Mouse (Mus musculus) intestine, embryonic 14.5 days (tissue): ENCODE data around the gene Creld1. TPM values are rescaled to one million over a fixed set of nuclear protein-coding genes. Genes with fewer than 3 reads are reported as not detected.
A peak's percentile ranks its signal among the peaks of the same experiment; 100 is the strongest.

ENCODE experiments used
- ATAC-seq: fragments of 200-750 bp; cut with Nextera tagmentation; replicated peaks from 2 replicates; pipeline ENCODE4 v1.8.0; 2017; ENCODE audit warnings: low read depth, moderate number of reproducible peaks, moderate TSS enrichment, moderate library complexity; ENCODE audit not compliant: low FRiP score, low TSS enrichment
- DNase-seq: peaks from one replicate; pipeline ENCODE4 v3.0.0-alpha.2; 2018; ENCODE audit warnings: low spot score
- H3K27ac ChIP-seq: fragments of 300-500 bp; sonication (generic); 2 replicates; pipeline ENCODE4 v1.5.1; 2014; ENCODE audit warnings: low read depth, mild to moderate bottlenecking, control low read depth
- H3K27me3 ChIP-seq: fragments of 300-500 bp; sonication (generic); replicated peaks from 2 replicates; pipeline ENCODE4 v1.6.1; 2014; ENCODE audit warnings: low read length, control low read depth; ENCODE audit not compliant: control insufficient read depth, insufficient read depth
- H3K36me3 ChIP-seq: fragments of 300-500 bp; sonication (generic); 2 replicates; pipeline ENCODE4 v1.6.1; 2014; ENCODE audit warnings: low read length, control low read depth; ENCODE audit not compliant: control insufficient read depth, insufficient read depth
- H3K4me1 ChIP-seq: fragments of 300-500 bp; sonication (generic); replicated peaks from 2 replicates; pipeline ENCODE4 v1.6.1; 2014; ENCODE audit warnings: low read length, control low read depth, mixed read lengths; ENCODE audit not compliant: control insufficient read depth, insufficient read depth
- H3K4me2 ChIP-seq: fragments of 300-500 bp; sonication (generic); 2 replicates; pipeline ENCODE4 v1.6.1; 2014; ENCODE audit warnings: low read length
- H3K4me3 ChIP-seq: fragments of 300-500 bp; sonication (generic); 2 replicates; pipeline ENCODE4 v1.5.1; 2014; ENCODE audit warnings: low read depth, low read length, control low read depth, mixed read lengths
- H3K9ac ChIP-seq: fragments of 300-500 bp; sonication (generic); 2 replicates; pipeline ENCODE4 v1.6.1; 2014; ENCODE audit warnings: mild to moderate bottlenecking, low read length
- H3K9me3 ChIP-seq: fragments of 300-500 bp; sonication (generic); 2 replicates; pipeline ENCODE4 v1.6.1; 2016; ENCODE audit warnings: low read length, control low read depth; ENCODE audit not compliant: control insufficient read depth
- WGBS: fragments of 180-500 bp; shearing (Covaris S2); extraction: QIAGEN DNeasy Blood & Tissue Kit; methylation state at CpG from one replicate; pipeline ENCODE4 v1.1.7; 2014; 5-methylcytosine and 5-hydroxymethylcytosine counted together
- polyA plus RNA-seq: library from polyadenylated mRNA; unstranded; fragments of >200 nt; fragmentation: Nextera tagmentation; extraction: Ambion mirVana; gene quantifications from 2 replicates; pipeline ENCODE4 v1.2.1, GENCODE M21; 2014

Creld1 gene
- polyA plus RNA-seq, 1 experiment from 2014 or later, result 20.2 TPM

GRCm38 (mm10) chr6:113442087-113442441 lies 41.0 kb upstream of the Creld1 start:
- DNase-seq (no peak), ATAC-seq (peak; percentile 10; the same call in 1 of the 2 replicates)
- Histone ChIP-seq H3K4me2 (peak overlapping the region; percentile 92), H3K36me3 (peaks cover 5% of the 10 kb centered on the region), H3K9me3 (no peaks in the 10 kb centered on the region), H3K4me3 (peak overlapping the region; percentile 96), H3K4me1 (peaks cover 7% of the 10 kb centered on the region), H3K27me3 (no peaks in the 10 kb centered on the region), H3K9ac (peak overlapping the region; percentile 96), H3K27ac (0 out of 2 replicates have a peak overlapping the region, but pooled peaks have one; percentile 59)
- 40% methylated on average over 9 of the region's 9 CpGs for WGBS

DNA sequence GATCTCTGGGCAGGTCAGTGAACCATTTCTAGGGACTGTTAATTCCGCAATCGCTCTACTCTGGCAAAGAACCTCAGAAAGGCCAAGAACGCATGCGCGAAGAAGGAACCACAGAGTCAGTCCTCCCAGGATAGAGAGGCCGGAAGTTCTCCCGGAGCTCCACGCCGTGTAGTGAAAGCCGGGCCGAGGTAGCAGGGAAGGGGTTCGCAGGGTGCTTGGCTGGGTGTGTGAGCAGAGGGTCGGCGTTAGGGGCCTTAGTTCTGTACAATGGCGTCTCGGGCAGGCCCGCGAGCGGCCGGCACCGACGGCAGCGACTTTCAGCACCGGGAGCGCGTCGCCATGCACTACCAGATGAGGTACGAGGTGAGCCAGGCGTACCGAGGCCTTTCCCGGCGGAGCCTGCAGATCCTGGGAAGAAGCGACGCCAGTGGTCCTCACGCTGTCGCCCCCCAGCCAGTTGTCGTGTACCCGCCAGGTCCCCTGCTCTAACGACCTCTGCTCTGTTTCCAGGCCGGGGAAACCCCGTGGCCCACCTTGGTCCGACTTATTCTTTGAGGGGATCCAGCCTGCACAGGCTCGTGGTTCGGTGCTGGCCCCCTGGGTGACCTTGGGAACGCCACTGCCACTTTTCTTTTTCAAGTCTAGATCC lies 40.5 kb upstream of the Creld1 start, which contains the start of gene Jagn1:
TSS of gene Jagn1 (plus strand) at position 128 of the 649 bp plus-strand sequence.
- DNase-seq (peak; percentile 100), ATAC-seq (peak; percentile 88)
- H3K27me3 ChIP-seq, result no peaks in the 10 kb centered on the region
- H3K4me1 ChIP-seq, result peaks cover 7% of the 10 kb centered on the region
- peak within 1 kb of the TSS; percentile 96 for H3K4me3 ChIP-seq
- H3K27ac ChIP-seq, result peak within 1 kb of the TSS; percentile 59; the same call in 1 of the 2 replicates
- peaks cover 10% of the 10 kb centered on the region for H3K36me3 ChIP-seq
- no peaks in the 10 kb centered on the region for H3K9me3 ChIP-seq
- peak within 1 kb of the TSS; percentile 96 for H3K9ac ChIP-seq
- peak within 1 kb of the TSS; percentile 92 for H3K4me2 ChIP-seq
- under 1% methylated on average over 45 of the region's 45 CpGs for WGBS

- H3K4me2 ChIP-seq, result peak overlapping the region; percentile 92
- peaks cover 7% of the 10 kb centered on the region for H3K4me1 ChIP-seq
- no peaks in the 10 kb centered on the region for H3K9me3 ChIP-seq
- 49% methylated on average over 12 of the region's 12 CpGs for WGBS
- no peak for ATAC-seq
- no peak for DNase-seq
- peak overlapping the region; percentile 96 for H3K4me3 ChIP-seq
- no peaks in the 10 kb centered on the region for H3K27me3 ChIP-seq
- H3K9ac ChIP-seq, result peak overlapping the region; percentile 96
- 0 out of 2 replicates have a peak overlapping the region, but pooled peaks have one; percentile 59 for H3K27ac ChIP-seq
- peaks cover 15% of the 10 kb centered on the region for H3K36me3 ChIP-seq
Measured at GRCm38 (mm10) chr6:113443091-113443490, 40.0 kb upstream of the Creld1 start.

DNA sequence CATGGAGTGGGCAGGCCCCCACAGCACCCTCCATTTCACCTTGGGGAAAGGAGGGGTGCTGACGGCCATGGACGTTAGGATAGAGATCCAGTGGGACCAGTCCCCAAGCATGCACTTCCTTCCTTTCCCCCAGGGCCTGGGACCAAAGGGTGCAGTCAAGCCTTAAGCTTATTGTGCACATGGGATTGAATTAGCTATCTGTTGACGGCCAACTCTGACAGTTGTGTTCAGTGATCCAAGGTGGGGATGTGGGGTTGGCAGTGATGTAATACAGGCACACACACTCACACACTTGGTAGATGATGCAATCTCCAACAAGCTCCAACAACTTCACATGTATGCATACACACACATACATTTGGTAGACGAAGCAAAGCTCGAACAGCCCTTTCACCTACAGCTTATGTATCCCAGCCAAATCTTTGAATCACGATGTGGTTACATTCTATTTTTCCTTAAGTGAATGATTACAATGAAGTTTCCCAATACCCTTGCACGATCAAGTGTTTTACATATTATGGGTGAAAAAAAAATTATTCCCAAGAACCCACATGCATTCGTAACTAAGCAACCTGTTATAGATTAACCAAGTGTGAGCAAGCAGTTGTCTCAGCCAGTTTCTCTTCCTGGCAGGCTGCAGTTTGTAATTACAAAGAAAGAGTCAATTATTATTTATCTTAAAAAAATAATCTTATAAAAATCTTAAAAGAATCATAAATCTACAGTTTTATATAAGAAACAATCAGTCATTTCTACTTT lies 38.7 kb upstream of the Creld1 start:
- no peaks in the 10 kb centered on the region for H3K9me3 ChIP-seq
- peaks cover 7% of the 10 kb centered on the region for H3K4me1 ChIP-seq
- H3K4me3 ChIP-seq, result no peak overlapping the region
- DNase-seq (no peak), ATAC-seq (no peak)
- H3K4me2 ChIP-seq, result no peak overlapping the region
- no peaks in the 10 kb centered on the region for H3K27me3 ChIP-seq
- WGBS, result 79% methylated on average over 6 of the region's 8 CpGs
- no peak overlapping the region for H3K27ac ChIP-seq
- no peak overlapping the region for H3K9ac ChIP-seq
- H3K36me3 ChIP-seq, result peaks cover 25% of the 10 kb centered on the region

DNA sequence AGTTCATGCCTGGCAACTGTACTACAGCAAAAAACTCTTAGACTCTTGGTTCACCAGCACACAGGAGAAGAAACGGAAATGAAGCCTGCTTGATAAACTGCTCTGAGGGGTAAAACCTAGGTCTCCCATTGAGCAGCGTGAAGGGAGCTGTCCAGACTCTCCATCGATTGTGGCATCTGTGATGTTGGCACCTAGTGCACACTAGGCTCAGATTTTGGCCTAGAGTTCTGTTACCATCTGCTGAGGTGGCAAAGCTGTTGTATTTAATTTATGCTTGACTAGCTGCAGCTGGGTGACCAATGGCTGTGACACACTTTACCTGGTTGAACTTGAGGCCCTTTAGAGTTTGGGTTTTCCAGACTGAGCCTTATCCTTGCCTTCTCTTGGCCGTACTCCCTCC lies 35.5 kb upstream of the Creld1 start:
- Histone ChIP-seq H3K9me3 (no peaks in the 10 kb centered on the region), H3K9ac (no peak overlapping the region), H3K4me1 (peaks cover 7% of the 10 kb centered on the region), H3K4me3 (no peak overlapping the region), H3K27ac (no peak overlapping the region), H3K36me3 (peaks cover 25% of the 10 kb centered on the region), H3K4me2 (no peak overlapping the region), H3K27me3 (no peaks in the 10 kb centered on the region)
- DNase-seq (no peak), ATAC-seq (no peak)
- 88% methylated on average over 4 of the region's 4 CpGs for WGBS

- WGBS, result 78% methylated on average over 2 of the region's 2 CpGs
- Histone ChIP-seq H3K9me3 (no peaks in the 10 kb centered on the region), H3K4me2 (no peak overlapping the region), H3K36me3 (peaks cover 22% of the 10 kb centered on the region), H3K27me3 (no peaks in the 10 kb centered on the region), H3K27ac (no peak overlapping the region), H3K4me1 (no peaks in the 10 kb centered on the region), H3K4me3 (no peak overlapping the region), H3K9ac (no peak overlapping the region)
- ATAC-seq, result no peak
- DNase-seq, result no peak
Measured at GRCm38 (mm10) chr6:113451839-113452238, 31.3 kb upstream of the Creld1 start.

- Histone ChIP-seq H3K9me3 (no peaks in the 10 kb centered on the region), H3K27me3 (no peaks in the 10 kb centered on the region), H3K36me3 (no peaks in the 10 kb centered on the region), H3K27ac (no peak overlapping the region), H3K4me3 (no peak overlapping the region), H3K9ac (no peak overlapping the region), H3K4me1 (no peaks in the 10 kb centered on the region), H3K4me2 (no peak overlapping the region)
- DNase-seq, result no peak
- 52% methylated on average over 5 of the region's 5 CpGs for WGBS
- no peak for ATAC-seq
Measured at GRCm38 (mm10) chr6:113455007-113455406, 28.1 kb upstream of the Creld1 start.

GRCm38 (mm10) chr6:113457952-113458534 lies 25.1 kb upstream of the Creld1 start, which contains the start of gene Il17re:
Il17re (plus strand) TSS chr6:113458484.
- no peak for ATAC-seq
- 55% methylated on average over 10 of the region's 10 CpGs for WGBS

More at GRCm38 (mm10) chr6:113457952-113458534, 25.1 kb upstream of the Creld1 start, which contains the start of gene Il17re:
- no peak within 1 kb of the TSS; the same call in 1 of the 2 replicates for H3K4me2 ChIP-seq
- no peaks in the 10 kb centered on the region for H3K4me1 ChIP-seq
- no peaks in the 10 kb centered on the region for H3K9me3 ChIP-seq
- H3K4me3 ChIP-seq, result no peak within 1 kb of the TSS
- H3K9ac ChIP-seq, result no peak within 1 kb of the TSS
- no peaks in the 10 kb centered on the region for H3K27me3 ChIP-seq
- no peak for DNase-seq
- H3K36me3 ChIP-seq, result no peaks in the 10 kb centered on the region
- H3K27ac ChIP-seq, result no peak within 1 kb of the TSS
